Mouse (Mus musculus): ENCODE measurements around the gene Nfe2. TPM values are rescaled to one million over a fixed set of nuclear protein-coding genes. Genes with fewer than 3 reads are reported as not detected.

Nfe2 gene
- polyA plus RNA-seq, 1 experiment, result 0.39 TPM

GRCm38 (mm10) chr15:103259989-103260388 is 1.8 kb upstream of the Nfe2 start:
- Histone ChIP-seq H3K27me3 (ENCODE audit: control insufficient read depth, insufficient read depth, low read length) (no peaks in the 10 kb centered on the region), H3K4me1 (ENCODE audit: control insufficient read depth, insufficient read depth, insufficient read length, low read length) (peaks cover 11% of the 10 kb centered on the region), H3K27ac (ENCODE audit: insufficient read depth, low read depth, low read length) (no peak overlapping the region), H3K36me3 (ENCODE audit: control insufficient read depth, insufficient read depth, low read length) (no peaks in the 10 kb centered on the region), H3K4me3 (ENCODE audit: low read depth, low read length) (no peak overlapping the region)
- 42% methylated on average over 1 of the region's 1 CpGs for WGBS
- no peak for TF ChIP-seq CTCF (IDR thresholded peaks at IDR 0.05; ENCODE audit: extremely low read depth, insufficient read length, insufficient replicate concordance, low read depth, low read length)
- TF ChIP-seq POLR2A (IDR thresholded peaks at IDR 0.05; ENCODE audit: low read depth, low read length), result no peak

GRCm38 (mm10) chr15:103259162-103259561 is 959 bp upstream of the Nfe2 start:
- H3K36me3 ChIP-seq (ENCODE audit: control insufficient read depth, insufficient read depth, low read length), result no peaks in the 10 kb centered on the region
- H3K4me1 ChIP-seq (ENCODE audit: control insufficient read depth, insufficient read depth, insufficient read length, low read length), result peaks cover 13% of the 10 kb centered on the region
- TF ChIP-seq POLR2A (IDR thresholded peaks at IDR 0.05; ENCODE audit: low read depth, low read length), result no peak
- TF ChIP-seq CTCF (IDR thresholded peaks at IDR 0.05; ENCODE audit: extremely low read depth, insufficient read length, insufficient replicate concordance, low read depth, low read length), result no peak
- H3K27ac ChIP-seq (ENCODE audit: insufficient read depth, low read depth, low read length), result no peak overlapping the region
- no peak overlapping the region for H3K4me3 ChIP-seq (ENCODE audit: low read depth, low read length)
- 57% methylated on average over 5 of the region's 5 CpGs for WGBS
- no peaks in the 10 kb centered on the region for H3K27me3 ChIP-seq (ENCODE audit: control insufficient read depth, insufficient read depth, low read length)

GRCm38 (mm10) chr15:103256210-103256986 is 1.8 kb downstream of the Nfe2 start:
- TF ChIP-seq POLR2A (IDR thresholded peaks at IDR 0.05; ENCODE audit: low read depth, low read length) (no peak), CTCF (IDR thresholded peaks at IDR 0.05; ENCODE audit: extremely low read depth, insufficient read length, insufficient replicate concordance, low read depth, low read length) (no peak)
- Histone ChIP-seq H3K36me3 (ENCODE audit: control insufficient read depth, insufficient read depth, low read length) (no peaks in the 10 kb centered on the region), H3K27ac (ENCODE audit: insufficient read depth, low read depth, low read length) (no peak overlapping the region), H3K4me3 (ENCODE audit: low read depth, low read length) (no peak overlapping the region), H3K27me3 (ENCODE audit: control insufficient read depth, insufficient read depth, low read length) (no peaks in the 10 kb centered on the region), H3K4me1 (ENCODE audit: control insufficient read depth, insufficient read depth, insufficient read length, low read length) (peaks cover 13% of the 10 kb centered on the region)
- 91% methylated on average over 6 of the region's 6 CpGs for WGBS

GRCm38 (mm10) chr15:103255169-103255568 is 3.0 kb downstream of the Nfe2 start:
- Histone ChIP-seq H3K4me3 (ENCODE audit: low read depth, low read length) (peak overlapping the region; percentile 52), H3K27me3 (ENCODE audit: control insufficient read depth, insufficient read depth, low read length) (no peaks in the 10 kb centered on the region), H3K27ac (ENCODE audit: insufficient read depth, low read depth, low read length) (no peak overlapping the region), H3K4me1 (ENCODE audit: control insufficient read depth, insufficient read depth, insufficient read length, low read length) (peaks cover 13% of the 10 kb centered on the region), H3K36me3 (ENCODE audit: control insufficient read depth, insufficient read depth, low read length) (no peaks in the 10 kb centered on the region)
- 1% methylated on average over 25 of the region's 25 CpGs for WGBS
- TF ChIP-seq POLR2A (IDR thresholded peaks at IDR 0.05; ENCODE audit: low read depth, low read length) (no peak), CTCF (IDR thresholded peaks at IDR 0.05; ENCODE audit: extremely low read depth, insufficient read length, insufficient replicate concordance, low read depth, low read length) (no peak)

- Histone ChIP-seq H3K36me3 (ENCODE audit: control insufficient read depth, insufficient read depth, low read length) (peaks cover 8% of the 10 kb centered on the region), H3K27me3 (ENCODE audit: control insufficient read depth, insufficient read depth, low read length) (no peaks in the 10 kb centered on the region), H3K4me3 (ENCODE audit: low read depth, low read length) (no peak overlapping the region), H3K4me1 (ENCODE audit: control insufficient read depth, insufficient read depth, insufficient read length, low read length) (peaks cover 11% of the 10 kb centered on the region), H3K27ac (ENCODE audit: insufficient read depth, low read depth, low read length) (no peak overlapping the region)
- 96% methylated on average over 1 of the region's 1 CpGs for WGBS
- TF ChIP-seq POLR2A (IDR thresholded peaks at IDR 0.05; ENCODE audit: low read depth, low read length) (no peak), CTCF (IDR thresholded peaks at IDR 0.05; ENCODE audit: extremely low read depth, insufficient read length, insufficient replicate concordance, low read depth, low read length) (no peak)
These were observed 4.9 kb downstream of the Nfe2 start for GRCm38 (mm10) chr15:103253352-103253751.

DNA sequence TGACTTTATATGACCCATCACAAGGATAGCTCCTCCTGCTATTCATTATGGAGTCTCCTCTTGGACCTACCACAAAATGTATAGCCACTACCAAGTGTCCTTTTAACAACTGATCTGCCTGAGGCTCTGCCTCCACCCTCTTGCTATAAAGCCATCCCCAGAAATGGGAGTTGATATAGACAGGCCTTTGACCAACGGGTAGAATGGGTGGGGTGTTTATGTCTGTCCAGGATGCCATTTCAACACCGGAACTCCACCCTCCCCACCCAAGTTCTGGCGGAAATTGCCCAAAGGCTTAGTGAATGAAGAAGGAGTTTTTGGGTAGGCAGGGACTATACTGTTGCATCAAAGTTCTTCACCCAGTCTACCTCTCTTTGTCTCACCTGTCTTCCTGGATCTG is 5.5 kb downstream of the Nfe2 start:
- no peak overlapping the region for H3K27ac ChIP-seq (ENCODE audit: insufficient read depth, low read depth, low read length)
- H3K36me3 ChIP-seq (ENCODE audit: control insufficient read depth, insufficient read depth, low read length), result peaks cover 14% of the 10 kb centered on the region
- H3K27me3 ChIP-seq (ENCODE audit: control insufficient read depth, insufficient read depth, low read length), result no peaks in the 10 kb centered on the region
- TF ChIP-seq POLR2A (IDR thresholded peaks at IDR 0.05; ENCODE audit: low read depth, low read length) (no peak), CTCF (IDR thresholded peaks at IDR 0.05; ENCODE audit: extremely low read depth, insufficient read length, insufficient replicate concordance, low read depth, low read length) (no peak)
- WGBS, result 46% methylated on average over 3 of the region's 3 CpGs
- peaks cover 5% of the 10 kb centered on the region for H3K4me1 ChIP-seq (ENCODE audit: control insufficient read depth, insufficient read depth, insufficient read length, low read length)
- H3K4me3 ChIP-seq (ENCODE audit: low read depth, low read length), result no peak overlapping the region

DNA sequence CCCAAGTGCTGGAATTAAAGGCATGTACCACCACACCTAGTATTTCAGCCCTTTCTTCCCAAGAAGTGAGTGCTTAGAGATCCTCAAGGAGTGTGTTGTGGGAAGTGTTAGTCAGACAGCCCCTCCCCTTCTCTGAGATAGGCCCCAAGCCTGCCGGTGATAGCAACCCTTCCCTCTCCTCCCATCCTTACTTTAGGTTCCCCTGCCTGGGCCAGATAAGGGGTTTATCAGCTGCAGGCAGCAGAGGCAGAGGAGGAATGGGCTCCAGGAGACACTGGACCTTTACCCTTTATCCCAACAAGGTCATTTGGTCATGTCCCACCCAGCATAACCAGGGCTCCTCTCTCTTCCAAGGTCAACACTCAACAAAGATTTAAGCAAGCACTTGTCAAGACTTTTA is 6.6 kb downstream of the Nfe2 start:
- Histone ChIP-seq H3K4me3 (ENCODE audit: low read depth, low read length) (no peak overlapping the region), H3K27me3 (ENCODE audit: control insufficient read depth, insufficient read depth, low read length) (no peaks in the 10 kb centered on the region), H3K27ac (ENCODE audit: insufficient read depth, low read depth, low read length) (no peak overlapping the region), H3K4me1 (ENCODE audit: control insufficient read depth, insufficient read depth, insufficient read length, low read length) (peaks cover 4% of the 10 kb centered on the region), H3K36me3 (ENCODE audit: control insufficient read depth, insufficient read depth, low read length) (peaks cover 25% of the 10 kb centered on the region)
- no peak for TF ChIP-seq CTCF (IDR thresholded peaks at IDR 0.05; ENCODE audit: extremely low read depth, insufficient read length, insufficient replicate concordance, low read depth, low read length)
- no peak for TF ChIP-seq POLR2A (IDR thresholded peaks at IDR 0.05; ENCODE audit: low read depth, low read length)
- WGBS, result 30% methylated on average over 1 of the region's 1 CpGs
